Mouse (Mus musculus) embryonic stem cell, embryonic (primary cell): Measurements from ENCODE around the gene Mfap2.

Experiments
- CTCF ChIA-PET, 4 experiments: fragments of 300-600 bp in 2 of 4; fragments of 350-600 bp in 2 of 4; sonication (Branson Sonifier 250); formaldehyde crosslinking; loops; one replicate each; lab custom pipeline; 2022; ENCODE audit warnings: inconsistent platforms in 2 of 4; lab: Charles Lee
- POLR2A ChIA-PET, 4 experiments: fragments of 300-600 bp in 2 of 4; fragments of 350-600 bp in 2 of 4; sonication (Branson Sonifier 250); formaldehyde crosslinking; loops; one replicate each; lab custom pipeline; 2022; ENCODE audit warnings: antibody characterized with exemption in 4 of 4, inconsistent platforms in 1 of 4; lab: Charles Lee

Mfap2 gene

DNA sequence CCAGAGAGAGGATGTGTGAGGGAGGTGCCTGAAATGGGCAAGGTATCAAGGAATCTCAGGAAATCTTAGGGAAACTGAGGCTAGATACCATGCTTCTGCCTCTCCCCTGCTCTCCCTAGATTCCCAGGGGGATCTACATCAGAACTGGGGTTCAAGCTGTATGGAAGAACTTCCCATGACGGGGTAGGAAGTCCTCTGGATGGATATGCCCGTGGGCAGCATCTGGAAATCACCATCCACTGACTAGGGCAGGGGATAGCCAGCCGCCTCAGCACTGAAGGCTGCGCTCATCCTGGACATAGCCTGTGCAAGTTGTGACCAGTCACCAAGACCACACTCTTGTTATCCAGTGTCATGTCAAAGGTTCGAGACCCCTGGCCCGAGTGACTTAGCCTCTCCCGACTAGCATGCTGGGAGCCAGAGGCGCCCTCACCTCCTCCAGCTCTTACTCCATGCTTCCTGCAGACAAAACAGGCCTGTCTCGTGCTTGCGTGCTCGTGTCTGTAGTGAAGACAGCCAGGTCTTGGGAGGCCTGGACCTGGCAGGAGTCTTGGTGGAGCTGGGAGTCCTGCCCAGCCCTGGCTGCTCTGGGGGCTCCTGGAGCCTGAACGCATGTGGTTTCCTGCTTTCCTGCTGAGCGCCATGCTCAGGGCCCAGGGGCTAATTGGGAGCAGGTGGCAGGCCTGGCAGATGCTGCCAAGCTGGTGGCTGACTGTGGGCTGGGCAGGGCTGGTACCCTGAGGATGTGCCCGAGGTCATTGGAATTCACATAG lies 1.5 kb downstream of the Mfap2 start:
- ChIA-PET CTCF (interaction anchor here in 3 of 4 experiments (0.6 to 2.0 kb wide), 4 partner anchors 19 to 58 kb away, joined by 3 to 6 read pairs (median 5); no protein-coding TSS in a partner anchor), POLR2A (interaction anchor here in 3 of 4 experiments (0.6 to 5.6 kb wide), 12 partner anchors 10 to 209 kb away, joined by 3 to 66 read pairs (median 3); no protein-coding TSS in a partner anchor)

DNA sequence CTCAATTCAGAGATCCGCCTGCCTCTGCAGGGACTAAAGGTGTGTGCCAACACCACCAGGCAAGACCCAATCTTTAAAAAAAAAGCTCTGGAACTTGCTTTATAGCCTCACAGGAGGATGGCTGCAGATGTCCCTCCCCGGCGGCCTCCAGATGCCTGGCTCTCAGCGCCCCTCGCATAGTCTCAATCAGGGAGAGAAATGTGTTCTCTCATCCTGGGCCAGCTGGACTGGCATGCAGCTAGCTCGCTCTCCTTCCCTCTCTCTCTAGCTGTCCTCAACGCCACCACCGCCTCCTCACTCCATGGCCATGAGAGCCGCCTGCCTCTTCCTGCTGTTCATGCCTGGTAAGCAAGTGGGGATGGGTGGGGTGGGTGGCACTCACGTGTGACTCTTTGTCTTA lies 2.3 kb downstream of the Mfap2 start:
- POLR2A ChIA-PET, result interaction anchor here in 3 of 4 experiments (0.6 to 5.6 kb wide), 12 partner anchors 8 to 46 kb away, joined by 3 to 66 read pairs (median 3); no protein-coding TSS in a partner anchor
- CTCF ChIA-PET, result interaction anchor here in 3 of 4 experiments (0.6 to 2.0 kb wide), 4 partner anchors 19 to 57 kb away, joined by 3 to 6 read pairs (median 5); no protein-coding TSS in a partner anchor

DNA sequence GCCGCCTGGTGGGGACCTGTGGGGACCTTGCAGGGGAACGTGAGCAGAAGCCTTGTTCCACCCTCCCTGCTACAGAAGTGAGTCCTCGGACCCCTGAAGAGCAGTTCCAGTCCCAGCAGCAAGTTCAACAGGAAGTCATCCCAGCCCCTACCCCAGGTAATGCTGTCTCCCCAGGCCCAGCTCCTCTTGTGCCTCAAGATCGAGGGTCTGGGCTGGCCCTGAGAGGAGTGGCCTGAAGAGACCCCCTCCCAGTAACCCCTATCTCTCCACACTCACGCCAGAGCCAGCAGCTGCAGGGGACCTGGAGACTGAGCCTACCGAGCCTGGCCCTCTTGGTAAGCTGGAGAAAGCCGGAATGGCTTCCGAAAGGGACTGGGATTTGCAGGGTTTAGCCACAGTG lies 3.9 kb downstream of the Mfap2 start:
- ChIA-PET CTCF (interaction anchor here in 2 of 4 experiments (1.1 to 2.3 kb wide), 4 partner anchors 7 to 20 kb away, joined by 3 to 6 read pairs (median 4); no protein-coding TSS in a partner anchor), POLR2A (interaction anchor here (1.1 to 5.6 kb wide), 5 partner anchors 8 to 18 kb away, joined by 3 to 66 read pairs (median 3); no protein-coding TSS in a partner anchor)

DNA sequence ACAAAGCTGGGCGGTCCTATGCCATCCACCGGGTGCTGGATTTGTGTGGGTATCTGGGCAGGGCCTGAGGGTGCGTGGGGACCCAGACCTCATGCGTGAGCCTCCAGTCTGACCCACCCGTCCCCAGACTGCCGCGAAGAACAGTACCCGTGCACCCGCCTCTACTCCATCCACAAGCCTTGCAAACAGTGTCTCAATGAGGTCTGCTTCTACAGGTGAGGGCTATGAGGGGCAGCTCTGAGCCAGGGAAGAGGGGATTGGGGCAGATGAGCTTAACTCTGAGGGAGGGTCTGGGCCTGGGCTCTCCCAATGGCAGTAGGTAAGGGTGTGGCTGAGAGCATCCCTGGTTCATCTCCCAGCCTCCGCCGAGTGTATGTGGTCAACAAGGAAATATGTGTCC lies 4.6 kb downstream of the Mfap2 start:
- ChIA-PET POLR2A (interaction anchor here (0.6 to 5.6 kb wide), 11 partner anchors 9 to 318 kb away, joined by 3 to 66 read pairs (median 3); no protein-coding TSS in a partner anchor), CTCF (interaction anchor here (0.5 to 2.3 kb wide), 10 partner anchors 8 to 352 kb away, joined by 3 to 10 read pairs (median 3); no protein-coding TSS in a partner anchor)

DNA sequence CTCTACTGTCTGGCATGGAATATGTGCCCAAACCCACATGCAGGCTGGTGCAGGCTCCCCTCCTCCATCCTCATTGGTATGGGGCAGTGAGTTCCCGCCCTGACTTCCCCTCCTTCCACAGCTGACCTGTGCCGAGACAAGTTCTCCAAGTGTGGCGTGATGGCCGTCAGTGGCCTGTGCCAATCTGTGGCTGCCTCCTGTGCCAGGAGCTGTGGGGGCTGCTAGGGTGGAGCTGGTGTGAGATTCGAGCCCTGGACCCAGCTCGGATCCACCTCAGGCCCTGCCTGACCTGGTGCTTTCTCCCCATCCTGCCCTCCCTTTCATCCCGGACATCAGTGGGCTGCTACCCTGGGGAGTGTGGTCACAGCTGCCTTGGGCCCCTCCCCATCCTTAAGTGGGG lies 5.1 kb downstream of the Mfap2 start:
- POLR2A ChIA-PET, result interaction anchor here in 3 of 4 experiments (0.7 to 5.6 kb wide), 7 partner anchors 9 to 317 kb away, joined by 3 to 66 read pairs (median 3); no protein-coding TSS in a partner anchor
- CTCF ChIA-PET, result interaction anchor here in 3 of 4 experiments (0.6 to 2.3 kb wide), 7 partner anchors 9 to 352 kb away, joined by 3 to 6 read pairs (median 3); no protein-coding TSS in a partner anchor

DNA sequence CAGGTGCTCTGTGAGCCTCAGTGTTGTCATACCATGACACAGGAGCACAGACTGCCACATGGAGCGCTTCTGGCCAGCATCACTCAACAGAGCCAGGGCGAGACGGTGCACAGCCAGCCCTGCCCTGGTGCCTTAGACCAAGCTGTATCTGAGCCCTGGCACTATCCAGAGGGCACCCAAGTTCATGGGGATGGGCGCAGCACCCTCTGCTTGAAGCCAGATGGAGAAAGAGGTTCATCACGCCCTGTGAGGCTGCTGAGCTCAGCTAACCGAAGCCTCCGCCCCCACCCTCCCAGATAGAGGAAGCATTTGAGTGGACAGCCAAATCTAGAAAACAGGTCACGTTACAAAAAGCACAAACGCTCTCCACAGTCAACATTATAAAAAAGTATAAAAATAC lies 6.1 kb downstream of the Mfap2 start:
- ChIA-PET CTCF (interaction anchor here in 2 of 4 experiments (0.7 to 2.3 kb wide), 4 partner anchors 10 to 353 kb away, joined by 3 to 5 read pairs (median 4); no protein-coding TSS in a partner anchor), POLR2A (interaction anchor here in 1 of 4 experiments (0.6 to 1.3 kb wide), 2 partner anchors 16 to 489 kb away, joined by 3 to 4 read pairs; no protein-coding TSS in a partner anchor)

DNA sequence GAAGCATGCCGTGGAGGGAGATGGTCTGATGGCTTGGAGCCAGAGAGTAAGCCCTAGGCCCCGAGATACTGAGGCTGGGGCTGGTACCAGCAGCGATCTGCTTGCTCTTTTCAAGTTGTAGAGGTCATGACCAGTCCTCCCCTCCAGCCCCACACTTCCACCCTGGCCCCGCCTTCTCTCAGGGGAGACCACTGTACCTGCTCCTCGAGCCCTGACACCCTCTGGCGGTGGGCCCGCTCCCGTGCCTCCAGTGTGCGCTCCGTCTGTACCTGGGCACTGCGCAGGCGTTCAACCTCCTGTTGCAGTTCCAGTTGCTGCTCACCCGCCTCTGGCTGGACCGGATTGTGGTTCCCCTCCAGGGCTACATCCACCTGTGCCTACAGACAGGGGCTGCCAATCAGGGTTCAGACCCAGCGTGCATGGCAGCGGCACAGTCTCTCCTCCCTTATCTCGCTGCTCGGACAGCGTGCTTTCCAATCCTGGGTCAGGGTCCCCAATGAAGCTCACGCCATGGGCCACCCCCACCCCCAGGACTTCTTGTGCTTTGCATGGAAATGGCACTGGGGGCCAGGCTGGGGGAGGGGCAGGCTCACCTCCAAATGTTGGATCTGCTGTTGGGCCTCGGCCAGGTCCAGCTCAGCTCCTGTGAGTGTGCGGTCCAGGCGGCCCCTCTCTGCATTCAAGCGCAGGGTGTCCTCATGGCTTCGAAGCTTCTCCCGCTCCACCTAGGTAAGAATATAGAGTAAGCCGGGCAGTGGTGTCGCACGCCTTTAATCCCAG lies 7.6 kb downstream of the Mfap2 start:
- ChIA-PET CTCF (interaction anchor here in 3 of 4 experiments (0.6 to 1.4 kb wide), 6 partner anchors 11 to 229 kb away, joined by 3 to 6 read pairs (median 4); partner anchors contain the start of gene Atp13a2 (in 1 of the 3)), POLR2A (interaction anchor here in 3 of 4 experiments (0.6 to 7.9 kb wide), 8 partner anchors 10 to 1174 kb away, joined by 3 to 72 read pairs (median 4); partner anchors contain the start of gene Crocc (in 1 of the 3))

DNA sequence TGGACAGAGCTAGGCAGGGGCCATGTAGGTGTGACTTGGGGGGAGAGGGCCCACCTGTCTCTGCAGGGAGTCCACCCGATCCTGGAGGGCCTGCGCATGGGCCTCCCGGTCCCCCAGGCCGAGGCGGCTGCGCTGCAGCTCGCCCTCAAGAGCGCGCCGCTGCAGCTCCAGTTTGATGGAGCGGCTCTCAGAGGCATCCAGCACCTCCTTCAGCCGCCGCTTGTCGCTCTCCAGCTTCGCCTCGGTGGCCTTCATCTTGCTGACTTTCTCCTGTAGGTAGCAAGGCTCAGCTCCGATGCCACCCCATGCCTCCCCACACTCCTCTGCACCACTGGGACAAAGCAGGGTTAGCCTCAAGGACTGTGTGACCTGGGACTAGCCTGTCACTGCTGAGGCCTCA lies 10.0 kb downstream of the Mfap2 start:
- ChIA-PET POLR2A (interaction anchor here in 3 of 4 experiments (0.6 to 7.9 kb wide), 7 partner anchors 13 to 319 kb away, joined by 3 to 72 read pairs (median 4); no protein-coding TSS in a partner anchor), CTCF (interaction anchor here in 2 of 4 experiments (0.6 to 3.4 kb wide), 8 partner anchors 11 to 39 kb away, joined by 3 to 13 read pairs (median 7); no protein-coding TSS in a partner anchor)

DNA sequence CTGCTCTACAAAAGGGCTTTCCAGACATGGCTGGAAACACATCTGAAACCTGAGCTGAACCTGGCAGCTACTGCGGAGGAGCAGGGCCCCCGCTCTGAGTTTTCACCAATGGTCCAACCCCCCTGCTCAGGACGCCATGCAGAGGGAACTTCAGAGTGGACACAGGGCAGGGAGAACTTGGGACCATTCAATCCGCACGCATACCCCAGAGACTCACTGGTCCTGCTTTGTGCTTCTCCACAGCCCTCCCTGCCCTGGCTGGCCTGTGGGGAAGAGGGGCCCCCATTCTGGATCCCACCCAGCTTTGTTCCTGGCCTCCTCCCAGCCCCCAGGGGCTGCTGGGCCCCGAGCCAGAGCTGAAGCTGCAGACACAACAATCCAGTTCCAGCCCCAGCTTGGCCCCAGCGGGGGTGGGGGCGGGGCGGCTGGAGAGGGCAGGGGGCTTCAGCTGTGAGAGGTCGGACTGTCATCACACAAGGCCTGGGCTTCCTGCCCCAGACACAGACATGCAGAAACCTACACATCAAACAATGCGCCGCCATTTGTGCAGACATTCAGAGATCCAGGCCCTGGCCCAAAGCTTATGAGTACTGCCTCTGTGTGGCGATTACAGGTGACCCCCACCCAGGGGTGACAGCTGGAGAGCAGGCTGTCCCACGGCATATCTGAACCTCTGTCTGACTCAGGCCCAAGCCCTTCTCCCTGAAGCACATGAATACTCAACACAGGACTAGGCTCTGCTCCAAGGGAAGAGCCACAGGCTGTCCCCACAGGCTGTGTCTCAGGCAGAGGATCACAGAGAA lies 10.8 kb downstream of the Mfap2 start:
- CTCF ChIA-PET, result interaction anchor here (0.6 to 3.4 kb wide), 12 partner anchors 11 to 57 kb away, joined by 3 to 13 read pairs (median 5); partner anchors contain the start of gene Necap2 (in 1 of the 4)

DNA sequence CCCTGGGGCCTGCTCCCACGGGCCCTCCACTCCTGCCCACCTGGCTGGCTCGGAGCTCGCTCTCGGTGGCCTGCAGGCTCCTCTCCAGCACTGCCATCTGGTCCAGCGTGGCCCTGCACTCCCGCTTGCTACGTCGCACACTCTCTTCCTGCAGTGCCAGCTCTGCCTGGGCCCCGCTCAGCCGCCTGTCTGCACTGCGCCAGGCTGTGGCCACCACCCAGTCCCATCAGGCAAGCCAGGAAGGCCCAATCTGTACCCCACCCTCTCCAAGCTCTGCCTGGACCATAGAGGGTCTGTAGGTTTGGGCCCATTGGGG lies 11.4 kb downstream of the Mfap2 start:
- ChIA-PET POLR2A (interaction anchor here in 3 of 4 experiments (0.6 to 7.9 kb wide), 9 partner anchors 9 to 412 kb away, joined by 3 to 72 read pairs (median 4); partner anchors contain the start of gene Mfap2 (in 1 of the 3)), CTCF (interaction anchor here in 3 of 4 experiments (0.6 to 3.4 kb wide), 8 partner anchors 10 to 43 kb away, joined by 3 to 13 read pairs (median 6); no protein-coding TSS in a partner anchor)

More for the DNA sequence above, 10.8 kb downstream of the Mfap2 start:
- POLR2A ChIA-PET, result interaction anchor here in 3 of 4 experiments (0.7 to 7.9 kb wide), 10 partner anchors 8 to 69 kb away, joined by 3 to 72 read pairs (median 4); partner anchors contain the start of gene Mfap2 (in 1 of the 3)

DNA sequence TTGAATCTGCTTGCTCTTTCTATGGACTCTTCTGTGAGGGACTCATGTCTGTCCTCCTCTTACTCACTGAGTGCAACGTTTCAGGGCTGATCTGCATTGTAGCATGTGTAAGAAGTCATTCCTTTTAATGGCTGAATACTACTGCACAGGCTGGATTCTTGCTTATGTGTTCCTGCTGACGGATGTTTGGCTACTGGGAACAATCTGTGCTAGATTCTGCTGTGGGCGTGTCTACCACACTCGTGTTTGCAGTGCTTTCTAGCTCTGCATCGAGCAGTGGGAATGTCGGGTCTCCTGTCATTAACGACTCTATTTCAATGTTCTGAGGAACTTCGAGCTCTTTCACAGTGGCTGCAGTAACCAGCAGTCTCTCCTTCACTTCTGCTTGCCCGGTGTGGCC lies 13.8 kb downstream of the Mfap2 start:
- ChIA-PET POLR2A (interaction anchor here in 2 of 4 experiments (0.6 to 7.9 kb wide), 9 partner anchors 10 to 145 kb away, joined by 3 to 72 read pairs (median 4); partner anchors contain the start of genes Atp13a2 (in 1 of the 2) and Mfap2 (in 1 of the 2)), CTCF (interaction anchor here in 2 of 4 experiments (0.6 to 1.8 kb wide), 7 partner anchors 7 to 78 kb away, joined by 3 to 8 read pairs (median 4); partner anchors contain the start of gene Atp13a2 (in 1 of the 2))

DNA sequence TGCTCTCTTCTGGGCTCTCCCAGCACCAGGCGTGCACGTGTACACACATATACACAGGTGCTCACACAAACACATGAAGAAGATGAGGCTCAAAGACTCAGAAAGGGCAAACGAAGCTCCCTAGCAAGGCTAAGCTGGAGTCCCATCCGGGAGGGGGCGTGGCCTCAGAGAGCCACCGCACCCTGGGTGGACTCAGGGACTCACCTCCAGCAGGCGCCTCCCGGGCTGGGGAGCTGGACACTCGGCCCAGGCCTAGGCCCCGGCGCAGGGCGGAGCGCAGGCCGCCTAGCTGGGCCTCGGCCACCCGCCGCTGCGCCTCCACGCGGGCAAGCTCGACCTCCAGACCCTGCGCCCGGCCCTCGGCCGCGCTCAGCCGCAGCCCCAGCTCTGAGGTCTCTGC lies 14.8 kb downstream of the Mfap2 start:
- ChIA-PET CTCF (interaction anchor here (0.6 to 1.8 kb wide), 16 partner anchors 10 to 475 kb away, joined by 3 to 6 read pairs (median 3); partner anchors contain the start of genes Atp13a2 (in 2 of the 4) and Necap2 (in 1 of the 4)), POLR2A (interaction anchor here (0.5 to 7.9 kb wide), 21 partner anchors 9 to 281 kb away, joined by 3 to 72 read pairs (median 3); partner anchors contain the start of genes Atp13a2 (in 1 of the 4), Mfap2 (in 1 of the 4), Necap2 (in 1 of the 4) and Padi3 (in 1 of the 4))

DNA sequence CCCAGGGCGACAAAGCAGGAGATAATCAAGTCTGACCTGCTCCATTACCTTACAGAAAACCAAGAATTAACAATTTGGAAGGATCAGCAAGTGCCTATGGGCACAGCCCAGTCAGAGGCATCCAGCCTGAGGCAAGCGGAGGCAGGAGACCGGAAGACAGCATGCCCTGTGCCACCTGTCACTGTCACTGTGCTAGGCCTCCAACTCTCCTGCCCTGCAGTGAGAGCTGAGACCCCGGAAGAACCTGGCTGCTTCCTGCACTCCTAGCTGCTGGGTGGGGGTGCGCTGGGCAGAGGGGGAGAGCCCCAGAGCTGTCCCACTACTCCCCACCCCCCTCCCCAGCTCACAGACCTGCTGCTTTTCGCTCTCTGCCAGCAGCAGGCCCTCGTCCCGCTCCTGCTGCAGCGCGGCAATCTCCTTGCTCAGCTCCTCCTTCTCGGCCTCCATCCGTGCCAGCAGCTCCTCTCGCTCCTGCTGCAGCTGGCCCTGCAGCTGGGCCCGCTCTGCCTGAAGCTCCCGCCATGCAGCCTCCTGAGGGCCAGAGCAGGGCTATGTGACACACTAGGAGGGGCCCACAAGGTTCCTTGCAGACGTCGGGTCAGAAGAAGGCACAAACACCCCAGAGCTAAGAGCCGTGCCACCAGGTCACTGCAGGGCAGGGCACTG lies 20.5 kb downstream of the Mfap2 start:
- POLR2A ChIA-PET, result interaction anchor here (0.6 to 8.7 kb wide), 19 partner anchors 9 to 500 kb away, joined by 3 to 72 read pairs (median 4); partner anchors contain the start of genes Necap2 (in 2 of the 4) and Mfap2 (in 1 of the 4)
- CTCF ChIA-PET, result interaction anchor here (0.6 to 3.2 kb wide), 27 partner anchors 8 to 286 kb away, joined by 3 to 19 read pairs (median 6); no protein-coding TSS in a partner anchor

DNA sequence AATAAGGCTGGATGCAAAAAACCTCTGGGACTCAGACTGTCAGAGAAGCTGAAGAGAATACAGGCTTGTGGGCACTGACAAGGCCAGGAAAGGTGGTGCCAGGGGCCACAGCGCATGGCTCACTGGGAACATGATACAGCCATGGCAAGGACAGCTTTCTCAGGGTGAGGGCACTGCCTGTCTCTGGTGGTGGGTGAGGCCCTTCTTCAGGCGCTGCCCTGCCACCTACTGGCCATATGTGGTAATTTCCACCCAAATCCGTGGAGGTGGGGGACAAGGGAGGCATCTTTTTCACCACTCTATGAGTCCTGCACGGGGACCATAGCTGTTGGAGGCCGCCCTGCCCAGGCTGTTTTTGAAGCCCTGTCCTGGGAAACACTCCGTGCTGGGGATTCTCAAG lies 21.5 kb downstream of the Mfap2 start:
- ChIA-PET POLR2A (interaction anchor here in 2 of 4 experiments (1.0 to 8.7 kb wide), 9 partner anchors 9 to 60 kb away, joined by 3 to 72 read pairs (median 4); partner anchors contain the start of genes Mfap2 (in 1 of the 2) and Necap2 (in 1 of the 2)), CTCF (interaction anchor here (0.5 to 3.2 kb wide), 48 partner anchors 9 to 588 kb away, joined by 3 to 19 read pairs (median 5); partner anchors contain the start of gene Atp13a2 (in 1 of the 4))
